Mouse (Mus musculus) gastrocnemius, postnatal 36 days (tissue): ENCODE results near the gene Stox2. TPM values are rescaled to one million over a fixed set of nuclear protein-coding genes. Genes with fewer than 3 reads are reported as not detected.

ENCODE experiments used
- DNase-seq, 2 experiments: peaks; one replicate each; pipeline ENCODE4 v3.0.0; 2022
- intact Hi-C: fragments of 180-260 bp; cut with DNase I; formaldehyde crosslinking; loops from one replicate; pipeline ENCODE4 v1.15.1; 2025
- total RNA-seq, 2 experiments: library from RNA; stranded (reverse); gene quantifications; 2 replicates each; pipeline ENCODE4 v1.2.3; 2021

Gene Stox2
- total RNA-seq, 2 experiments from 2014 or later: 6.2 to 6.3 TPM

DNA sequence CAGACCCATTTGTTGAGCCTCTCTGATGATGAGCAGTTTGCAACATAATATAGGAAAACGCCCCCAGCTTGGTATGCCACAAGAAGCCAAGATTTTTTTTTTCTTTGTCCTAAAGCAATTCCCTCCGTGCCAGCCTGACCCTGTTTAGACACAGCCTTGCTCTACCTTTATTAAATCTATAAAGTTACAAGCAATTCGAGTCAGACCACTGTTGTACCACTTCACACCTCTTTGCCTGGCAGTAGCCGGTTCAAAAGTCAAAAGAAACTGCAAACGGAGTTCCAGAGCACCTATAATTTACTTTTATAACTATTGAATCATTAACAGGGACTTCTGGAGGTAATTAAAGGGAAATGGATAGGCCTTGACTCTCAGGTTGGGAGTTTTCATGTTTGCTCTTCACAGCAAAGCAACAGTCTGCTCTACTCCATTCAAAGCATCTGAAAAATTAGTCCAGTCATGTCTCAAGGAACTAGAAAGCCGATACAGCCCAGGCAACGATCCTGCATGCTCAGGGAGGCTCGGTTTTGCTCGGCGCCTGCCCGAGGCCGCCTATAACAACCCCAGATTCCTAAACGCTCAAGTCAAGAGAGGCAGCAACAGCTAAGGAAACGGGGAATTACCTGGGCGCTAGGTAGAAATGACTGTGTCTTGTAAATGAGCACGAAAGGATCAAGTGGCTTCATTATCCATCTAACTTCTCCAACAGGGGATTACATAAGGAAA, 77.0 kb downstream of the Stox2 start:
- no peak for DNase-seq
- intact Hi-C loops: loop anchor here (10.0 kb wide), 2 partner anchors 174 to 694 kb away; no protein-coding TSS in a partner anchor

DNA sequence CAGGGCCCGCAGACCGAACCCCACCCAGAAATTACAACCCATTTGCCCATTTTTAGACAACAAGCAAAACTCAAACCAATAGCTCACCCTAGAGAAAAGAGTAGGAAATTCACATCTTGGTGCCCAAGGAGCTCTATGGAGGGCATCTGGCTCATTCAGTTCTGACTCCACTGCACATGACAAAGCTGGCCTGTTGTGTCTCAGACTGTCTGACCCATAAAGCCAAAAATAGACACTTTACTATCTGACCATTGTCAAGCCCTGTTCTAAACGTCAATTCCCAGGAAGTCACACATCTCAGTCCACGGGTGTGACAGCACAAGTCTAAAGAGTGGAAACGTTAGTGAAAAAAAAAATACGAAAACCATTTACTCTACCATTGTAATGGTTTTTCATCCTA, 79.1 kb downstream of the Stox2 start:
- no peak for DNase-seq
- intact Hi-C loops: loop anchor here (10.0 kb wide), 2 partner anchors 172 to 692 kb away; no protein-coding TSS in a partner anchor

DNA sequence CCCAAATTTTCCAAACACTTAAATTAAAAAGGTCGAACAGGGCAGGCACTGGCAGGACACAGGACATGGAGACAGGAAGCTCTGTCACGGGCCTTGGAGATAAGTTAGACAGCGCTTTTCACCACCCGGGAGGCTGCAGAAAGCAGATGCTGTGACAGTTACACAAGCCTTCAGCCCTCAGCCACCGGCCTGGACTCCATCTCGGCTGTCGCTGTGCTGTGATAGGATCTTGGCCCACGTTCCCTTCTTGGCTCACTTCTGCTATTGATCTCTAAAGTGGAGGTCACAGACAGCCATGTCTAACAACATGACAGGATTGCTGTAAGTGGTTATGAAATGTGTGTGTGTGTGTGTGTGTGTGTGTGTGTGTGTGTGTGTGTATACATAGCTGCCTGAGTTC, 82.9 kb downstream of the Stox2 start:
- no peak for DNase-seq
- intact Hi-C loops: loop anchor here (10.0 kb wide), 2 partner anchors 168 to 688 kb away; no protein-coding TSS in a partner anchor

DNA sequence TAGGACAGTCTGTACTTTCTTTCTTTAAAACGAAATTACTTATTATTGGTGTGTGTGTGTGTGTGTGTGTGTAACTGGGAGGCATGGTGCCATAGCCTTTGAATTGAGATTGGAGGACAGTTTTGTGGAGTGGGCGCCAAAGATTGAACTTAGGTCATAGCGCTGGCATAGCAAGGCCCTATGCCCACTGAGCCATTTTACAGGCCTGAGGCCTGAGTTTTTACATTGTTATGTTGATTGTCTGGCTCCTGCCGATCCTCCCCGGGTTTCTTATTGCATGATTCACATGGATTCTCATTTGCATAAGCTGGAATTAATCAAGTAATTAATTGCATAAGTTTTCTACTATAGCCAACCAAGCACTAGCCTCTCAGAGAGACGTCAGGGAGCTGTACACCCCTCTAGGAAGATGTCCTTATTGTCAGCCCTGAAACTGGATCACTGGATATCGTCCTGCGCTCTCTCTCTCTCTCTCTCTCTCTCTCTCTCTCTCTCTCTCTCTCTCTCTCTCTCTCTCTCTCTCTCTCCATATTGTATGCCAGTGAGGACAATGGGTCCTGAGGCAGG, 90.7 kb downstream of the Stox2 start:
- intact Hi-C loops: no loop called here

DNA sequence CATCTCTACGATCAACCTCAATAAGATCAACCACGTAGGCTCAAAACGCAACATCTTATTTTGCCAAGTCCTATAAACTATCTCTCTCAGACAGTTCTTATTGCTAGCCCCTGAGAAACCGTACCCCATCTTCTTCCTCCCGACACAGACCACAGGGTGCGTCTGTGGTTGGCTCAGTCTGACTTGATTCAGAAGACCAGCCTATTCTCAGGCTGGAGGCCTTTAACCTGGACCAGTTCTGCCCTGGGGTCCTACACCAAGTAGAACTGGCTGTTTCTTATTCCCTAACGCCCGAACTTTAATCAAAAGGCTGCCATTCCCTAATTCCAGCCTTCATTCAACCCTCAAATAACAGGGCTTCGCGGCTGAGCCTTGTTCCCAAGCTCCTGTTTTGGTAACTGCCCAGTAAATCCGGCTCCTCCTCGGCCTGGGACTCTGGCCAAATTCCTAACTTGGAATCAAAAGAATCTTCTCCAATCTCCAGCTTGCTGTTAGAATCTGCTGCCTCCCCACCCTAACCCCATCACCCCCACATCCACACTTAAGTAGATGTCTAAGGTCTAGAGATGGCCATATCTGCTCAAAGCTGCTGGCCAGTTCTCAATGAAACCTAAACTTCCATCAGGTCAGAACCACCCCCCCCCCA, 91.5 kb downstream of the Stox2 start:
- DNase-seq: peak; percentile 13 to 25
- intact Hi-C loops: no loop called here

More for the DNA sequence above, 90.7 kb downstream of the Stox2 start:
- no peak for DNase-seq

DNA sequence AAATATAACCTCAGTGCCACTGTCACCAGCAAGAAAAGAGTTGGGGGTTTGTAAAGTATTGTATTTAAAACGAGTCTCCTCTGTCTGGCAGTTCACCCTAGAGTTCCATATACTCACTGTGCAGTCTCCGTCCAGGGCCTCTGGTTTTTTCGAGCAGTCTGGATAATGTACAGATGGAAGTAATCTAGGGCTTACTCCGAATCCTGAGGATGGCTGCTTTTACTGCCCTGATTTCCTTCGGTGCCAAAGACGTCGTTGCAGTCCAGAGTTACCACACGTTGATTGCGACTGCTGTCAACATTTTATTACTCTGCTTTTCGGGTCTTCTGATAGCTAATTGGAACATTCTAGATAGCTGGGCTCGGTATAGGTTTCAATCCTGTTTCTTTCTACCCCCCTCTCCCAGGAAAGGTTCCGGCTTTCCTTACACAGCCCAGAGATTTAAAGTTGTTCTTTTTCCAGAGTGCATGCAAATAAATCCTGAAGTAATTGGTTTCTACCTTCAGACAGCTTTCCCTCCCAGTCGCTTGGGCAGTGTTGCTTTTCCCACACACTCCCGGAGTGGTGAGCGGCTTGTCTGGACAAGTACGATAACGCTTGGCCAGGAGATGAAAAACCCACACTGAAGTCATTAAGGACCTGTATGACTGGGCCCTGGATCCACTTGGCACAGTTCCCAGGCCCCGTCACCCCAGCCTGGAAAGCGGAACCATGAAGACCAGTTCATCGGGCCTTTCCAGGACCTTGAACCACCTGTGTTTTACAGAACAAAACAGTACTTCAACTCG, 94.1 kb downstream of the Stox2 start:
- intact Hi-C loops: no loop called here
- peak; percentile 26 to 29 for DNase-seq

DNA sequence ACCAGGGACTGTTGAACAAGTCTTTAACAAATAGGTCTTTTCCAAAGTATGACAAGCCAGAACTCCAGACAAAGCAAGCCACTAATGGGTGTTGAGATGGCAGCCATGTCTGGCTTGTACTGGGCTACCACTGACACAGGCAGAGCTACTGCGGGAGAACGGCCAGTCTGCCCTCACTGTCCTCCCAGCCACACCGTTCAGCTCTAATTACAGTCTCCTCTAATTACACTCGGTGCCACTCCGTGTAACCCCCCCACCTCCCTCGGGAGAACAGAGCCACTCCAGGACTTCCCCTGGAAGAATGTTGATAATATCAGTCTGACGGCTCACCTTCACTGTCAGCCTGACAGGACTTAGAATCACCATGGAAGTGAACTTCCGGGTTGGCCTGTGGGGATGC, 97.1 kb downstream of the Stox2 start:
- intact Hi-C loops: no loop called here
- DNase-seq: no peak

DNA sequence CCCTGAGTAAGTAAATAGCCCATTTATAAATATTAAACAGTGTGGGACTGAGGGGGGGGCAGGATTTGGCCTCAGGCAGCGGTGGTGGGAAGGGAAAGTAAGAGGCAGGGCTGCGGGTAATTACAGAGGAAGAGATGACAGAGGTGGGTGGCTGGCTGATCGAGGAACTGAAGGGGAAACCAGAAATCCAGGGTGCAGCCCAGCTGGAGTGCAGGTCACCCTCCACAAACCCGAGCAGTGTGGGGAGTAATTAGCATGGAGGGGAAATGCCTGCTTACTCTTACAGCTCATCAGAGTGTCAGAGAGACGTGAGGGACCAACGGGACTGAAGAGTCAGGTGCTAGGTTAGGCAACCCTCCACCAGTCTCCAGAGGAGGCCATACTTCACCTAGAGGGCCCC, 98.4 kb downstream of the Stox2 start:
- intact Hi-C loops: no loop called here
- DNase-seq: no peak

DNA sequence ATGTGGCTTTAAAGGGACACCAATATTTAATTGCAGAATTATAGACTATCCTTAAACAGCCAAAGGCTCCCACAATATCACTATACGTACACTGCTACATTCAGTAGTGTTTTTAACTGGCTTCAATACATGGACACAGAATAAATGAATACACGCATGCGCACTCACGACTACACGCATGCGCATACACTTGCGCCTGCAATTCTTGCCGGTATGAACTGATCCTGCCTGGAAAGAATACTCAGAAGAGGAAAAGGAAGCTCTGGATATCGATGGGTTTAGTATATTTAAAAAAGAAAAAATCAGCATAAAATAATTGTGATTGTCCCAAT, 100.4 kb downstream of the Stox2 start:
- intact Hi-C loops: no loop called here
- DNase-seq: no peak

DNA sequence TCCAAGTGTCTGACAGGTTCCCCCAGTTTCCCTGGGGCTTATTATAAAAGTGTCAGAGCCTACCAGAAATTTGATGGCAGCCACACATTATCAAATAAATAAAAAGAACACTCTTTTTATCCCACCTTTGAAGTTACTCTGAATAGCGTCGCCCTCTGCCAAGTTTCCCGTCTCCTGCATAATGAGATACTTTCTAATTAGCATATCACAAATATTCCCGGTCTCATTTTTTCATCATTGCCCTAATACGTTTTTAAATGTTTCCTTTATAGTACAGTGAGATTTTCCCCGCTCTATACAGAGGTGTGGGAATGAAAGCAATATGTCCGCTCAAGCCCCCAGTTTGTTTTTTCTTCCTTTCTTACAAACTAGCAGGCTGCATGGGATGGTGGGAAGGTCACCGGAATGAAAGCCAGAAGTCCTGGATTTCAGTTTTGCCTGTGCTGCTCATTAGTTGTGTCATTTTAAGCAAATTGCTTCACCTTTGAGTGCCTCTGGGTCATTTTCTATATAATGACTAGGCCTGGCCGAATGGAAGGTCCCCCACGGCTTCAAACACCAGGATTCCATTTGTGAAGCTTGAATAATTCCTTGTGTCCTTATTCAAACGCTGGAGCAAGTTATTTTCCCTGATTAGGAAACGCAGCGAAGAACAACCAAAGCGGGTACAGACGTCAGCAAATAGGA, 100.9 kb downstream of the Stox2 start:
- DNase-seq: no peak
- intact Hi-C loops: no loop called here

DNA sequence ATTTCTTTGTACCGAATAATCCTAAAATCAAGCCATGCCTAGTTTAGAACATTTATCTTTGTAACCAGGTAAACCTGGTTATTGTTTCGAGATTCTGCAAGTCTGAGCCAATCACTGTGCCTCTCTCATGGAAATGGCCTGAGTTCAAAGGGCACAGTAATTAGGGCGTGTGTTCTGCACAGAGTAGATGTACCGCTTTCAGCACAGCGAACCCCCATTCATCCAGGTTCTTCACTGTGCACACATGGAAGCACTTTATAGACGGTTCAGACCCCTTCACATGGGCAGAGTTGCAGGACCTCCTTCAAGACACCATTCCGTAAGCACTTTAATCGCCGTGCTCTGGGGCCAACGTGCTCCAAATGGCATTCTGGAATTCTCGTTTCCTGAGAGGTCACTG, 104.7 kb downstream of the Stox2 start:
- intact Hi-C loops: no loop called here
- no peak for DNase-seq

DNA sequence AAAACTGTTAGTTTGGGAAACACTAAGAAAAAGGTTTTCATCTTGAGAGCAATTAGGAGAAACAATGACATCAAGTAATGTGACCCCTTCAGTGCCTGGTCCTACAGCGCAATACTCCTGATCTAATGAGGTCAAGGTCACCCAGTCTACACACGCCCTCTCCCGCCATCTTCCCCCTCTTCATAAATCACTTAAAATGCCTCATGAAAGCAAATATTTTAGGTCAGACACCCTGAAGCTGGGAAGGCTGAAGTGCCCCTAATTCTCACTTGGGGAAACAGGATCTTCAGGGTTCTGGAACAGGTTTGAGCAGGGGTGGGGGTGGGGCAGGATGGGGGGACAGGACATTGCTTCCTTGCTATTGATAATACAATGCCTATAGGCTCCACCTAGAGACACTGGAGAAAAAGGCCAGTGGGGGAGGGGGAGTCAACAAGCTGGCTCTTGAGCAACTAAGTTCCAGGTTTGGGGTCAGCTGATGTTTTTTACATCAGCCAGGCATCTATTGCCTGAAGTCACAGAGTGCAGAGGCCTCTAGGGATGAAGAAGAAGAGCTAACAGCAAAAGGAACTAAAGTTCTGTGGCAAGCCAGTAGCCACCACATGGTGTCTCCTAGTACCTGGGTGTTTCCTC, 107.4 kb downstream of the Stox2 start:
- DNase-seq: no peak
- intact Hi-C loops: no loop called here

DNA sequence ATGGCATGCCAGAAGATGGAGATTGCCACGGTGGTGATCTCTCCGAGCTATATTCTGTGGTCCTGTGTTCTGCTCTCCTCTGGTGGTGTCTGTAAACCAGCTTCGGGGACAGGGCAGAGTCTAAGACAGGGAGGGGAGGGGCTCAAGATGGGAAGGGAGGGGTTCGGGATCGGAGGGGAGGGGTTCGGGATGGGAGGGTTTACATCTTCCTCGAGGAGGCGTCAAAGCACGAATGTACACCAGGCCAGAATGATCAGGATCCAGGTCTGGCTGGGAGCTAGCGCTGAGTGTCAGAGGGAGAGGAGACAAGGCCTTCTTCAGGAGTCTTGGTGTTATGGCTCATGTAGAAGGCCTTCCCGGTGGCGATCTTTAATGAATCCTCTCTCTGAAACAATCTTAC, 109.7 kb downstream of the Stox2 start:
- intact Hi-C loops: no loop called here

DNA sequence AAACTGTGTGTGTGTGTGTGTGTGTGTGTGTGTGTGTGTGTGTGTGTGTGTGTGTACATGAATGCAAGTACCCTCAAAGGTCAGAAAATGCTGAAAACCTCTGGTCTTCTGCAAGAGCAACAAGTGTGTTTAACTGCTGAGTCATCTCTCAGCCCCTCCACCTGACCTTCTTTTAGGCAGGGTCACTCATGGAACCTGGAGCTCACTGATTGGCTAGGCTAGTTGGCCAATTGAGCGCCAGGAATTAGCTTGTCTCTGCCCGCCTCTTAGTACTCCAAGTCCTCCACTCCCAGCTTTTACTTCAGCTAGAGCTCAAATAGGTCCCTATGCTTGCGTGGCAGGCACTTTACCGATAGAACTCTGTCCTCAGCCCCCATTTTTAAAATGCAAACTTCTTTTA, 110.2 kb downstream of the Stox2 start:
- intact Hi-C loops: no loop called here
- no peak for DNase-seq

More for the DNA sequence above, 109.7 kb downstream of the Stox2 start:
- DNase-seq: no peak

DNA sequence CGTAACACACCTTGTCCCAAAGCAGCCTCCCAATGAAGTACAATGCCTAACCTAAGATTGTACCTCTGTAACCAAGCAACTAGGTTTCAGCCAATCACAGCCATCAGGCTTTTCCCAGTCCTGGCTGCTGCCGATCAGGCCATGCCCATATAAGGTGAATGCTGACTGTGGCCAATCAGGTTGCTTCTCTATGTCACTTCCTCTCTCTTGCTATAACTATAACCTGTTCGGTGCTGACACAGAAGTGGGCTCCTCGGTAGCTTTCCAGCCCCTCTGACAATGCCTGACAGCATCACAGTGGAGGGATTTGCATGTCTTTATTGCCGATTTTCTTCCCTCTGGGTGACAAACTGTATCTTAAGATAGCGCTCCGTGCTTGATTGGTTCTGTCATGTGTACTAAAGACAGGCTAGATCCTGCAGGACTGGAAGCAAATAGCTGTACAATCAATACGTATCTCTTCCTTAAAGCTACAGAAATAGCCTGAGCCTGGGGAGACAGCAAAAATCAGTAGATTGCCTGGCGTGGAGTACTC, 111.9 kb downstream of the Stox2 start:
- intact Hi-C loops: no loop called here
- DNase-seq: no peak

DNA sequence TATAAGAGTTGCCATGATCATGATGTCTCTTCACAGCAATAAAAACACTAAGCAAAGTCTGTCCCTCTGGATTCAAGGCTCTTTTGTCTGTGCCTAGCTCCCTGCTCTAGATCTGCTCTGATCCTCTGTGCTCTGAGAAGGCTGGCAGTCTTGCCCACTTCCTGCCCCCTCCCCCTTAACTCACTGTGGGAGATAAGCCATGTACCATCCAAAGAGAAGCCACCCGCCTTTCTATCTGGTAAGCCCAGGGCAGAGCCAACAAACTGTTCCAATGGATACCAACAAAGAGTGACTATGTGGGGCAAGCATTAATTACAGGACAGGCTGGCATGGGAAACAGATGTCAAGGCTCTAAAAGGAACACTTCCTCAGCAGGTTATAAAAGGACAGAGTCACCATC, 113.2 kb downstream of the Stox2 start:
- DNase-seq: no peak
- intact Hi-C loops: no loop called here

DNA sequence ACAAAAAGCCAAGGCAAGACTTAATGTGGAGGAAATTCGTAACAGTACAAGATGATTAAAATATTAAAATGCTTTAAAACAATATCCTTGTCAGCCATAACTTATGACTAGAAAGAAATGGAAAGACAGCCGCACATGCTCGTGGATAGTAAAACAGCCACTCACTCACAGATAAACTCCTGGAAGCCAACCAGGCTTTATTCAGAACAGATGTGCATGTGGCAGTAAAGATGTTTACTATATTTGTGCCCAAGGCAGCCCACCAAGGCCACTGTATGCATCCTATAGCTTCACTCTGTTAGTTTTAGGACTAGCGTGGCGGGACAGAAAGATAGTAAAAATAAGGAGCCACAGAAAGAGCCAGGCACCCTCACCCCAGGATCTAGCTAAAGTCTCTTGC, 115.2 kb downstream of the Stox2 start:
- intact Hi-C loops: no loop called here
- no peak for DNase-seq

DNA sequence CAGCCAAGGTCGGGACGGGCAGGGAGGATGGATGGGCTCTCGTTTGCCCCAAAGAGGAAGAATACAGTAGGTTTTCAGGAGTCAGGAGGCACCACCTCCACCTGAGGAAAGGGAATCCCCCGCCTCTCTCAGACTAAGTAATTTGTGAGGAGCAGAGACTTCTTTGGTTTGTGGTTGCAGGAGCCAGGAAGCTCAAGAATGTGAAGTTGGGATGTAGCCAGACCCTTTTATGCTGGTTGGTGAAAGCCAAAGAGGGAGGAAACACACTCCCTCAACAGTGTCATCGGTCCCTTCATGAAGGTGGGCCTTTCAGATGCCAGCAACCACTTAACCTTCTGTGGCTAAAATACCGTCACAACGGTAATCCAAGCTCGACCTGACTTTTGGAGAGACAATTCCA, 119.8 kb downstream of the Stox2 start:
- DNase-seq: no peak
- intact Hi-C loops: no loop called here

DNA sequence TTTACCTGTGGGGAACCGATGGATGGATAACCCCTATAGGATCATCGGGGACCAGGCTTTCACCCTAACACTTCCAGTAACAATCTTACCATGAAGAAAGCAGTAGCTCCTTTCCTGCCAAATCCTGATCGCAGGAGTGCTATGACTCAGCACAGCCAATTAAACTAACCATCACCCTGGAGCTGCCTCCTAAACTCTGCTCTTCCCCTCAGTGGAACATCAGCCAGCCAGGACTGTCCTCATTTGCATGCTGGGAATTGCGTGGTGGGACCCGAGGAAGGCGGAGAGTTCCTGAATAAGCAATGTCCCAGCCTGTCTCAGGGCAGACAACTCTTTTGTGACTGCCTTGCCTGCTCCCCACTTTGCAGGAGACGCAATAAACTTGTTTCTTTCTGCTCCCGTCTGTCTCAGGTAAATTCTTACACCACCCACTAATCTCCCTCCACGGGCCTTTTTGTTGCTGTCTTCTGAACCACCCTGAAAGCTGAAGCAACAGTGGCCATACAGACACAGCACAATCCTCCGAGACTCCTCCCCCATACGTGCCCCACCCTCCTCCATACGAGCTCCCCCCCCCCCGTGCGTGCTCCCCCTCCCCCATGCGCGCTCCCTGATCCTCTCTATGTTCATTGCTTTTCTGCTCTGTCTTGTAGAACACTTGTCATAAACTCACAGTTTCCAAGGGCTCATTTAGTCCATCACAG, 121.9 kb downstream of the Stox2 start:
- intact Hi-C loops: no loop called here
- no peak for DNase-seq
